Mouse (Mus musculus): ENCODE measurements around the gene Calm3. TPM values are rescaled to one million over a fixed set of nuclear protein-coding genes. Genes with fewer than 3 reads are reported as not detected.

The Calm3 gene
- total and polyA plus RNA-seq, 2 experiments from 2014 or later: 107 to 342 TPM

DNA sequence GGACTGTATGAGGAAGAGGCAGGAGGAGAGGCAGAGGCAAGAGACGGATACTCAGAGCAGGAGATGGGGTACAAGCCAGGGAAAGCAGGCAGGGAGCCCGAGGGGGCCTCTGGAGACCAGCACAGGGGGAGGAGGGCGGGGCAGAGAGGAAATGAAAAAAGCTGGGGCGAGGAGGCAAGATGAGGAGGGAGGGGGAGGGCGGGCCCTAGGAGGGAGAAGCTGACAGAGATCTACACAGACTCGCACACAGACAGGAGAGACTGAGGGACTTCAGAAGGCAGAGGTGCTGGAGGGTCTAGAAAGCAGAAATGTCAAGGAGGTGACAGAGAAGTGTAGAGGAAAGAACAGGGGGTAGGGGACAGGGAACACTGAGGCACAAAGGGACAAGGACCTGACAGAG lies 17.6 kb downstream of the Calm3 start, which contains the start of gene Ptgir:
TSS of gene Ptgir (plus strand) at position 210 of the 400 bp plus-strand sequence.
- DNase-seq (ENCODE audit: low spot score): no peak
- no peak for TF ChIP-seq EP300 (IDR thresholded peaks at IDR 0.05; ENCODE audit: low read depth)
- no peak for TF ChIP-seq CTCF (IDR thresholded peaks at IDR 0.05; ENCODE audit: low read depth)
- Histone ChIP-seq H3K27me3 (ENCODE audit: control insufficient read depth, insufficient read depth, low read length) (peaks cover 25% of the 10 kb centered on the region), H3K4me2 (ENCODE audit: low read depth, low read length) (peak within 1 kb of the TSS; percentile 45; the same call in 1 of the 2 replicates), H3K9ac (replicated peaks; ENCODE audit: low read depth, low read length) (no peak within 1 kb of the TSS), H3K4me3 (ENCODE audit: low read depth, low read length) (no peak within 1 kb of the TSS), H3K4me1 (ENCODE audit: control insufficient read depth, insufficient read depth) (peaks cover 15% of the 10 kb centered on the region), H3K27ac (ENCODE audit: low read depth) (peak within 1 kb of the TSS; percentile 53), H3K9me3 (replicated peaks; ENCODE audit: control insufficient read depth, low read length) (no peaks in the 10 kb centered on the region), H3K36me3 (replicated peaks; ENCODE audit: control insufficient read depth, insufficient read depth, low read length) (no peaks in the 10 kb centered on the region)
- ATAC-seq (ENCODE audit: insufficient read depth, low read depth): no peak
- 34% methylated on average over 6 of the region's 6 CpGs for WGBS

DNA sequence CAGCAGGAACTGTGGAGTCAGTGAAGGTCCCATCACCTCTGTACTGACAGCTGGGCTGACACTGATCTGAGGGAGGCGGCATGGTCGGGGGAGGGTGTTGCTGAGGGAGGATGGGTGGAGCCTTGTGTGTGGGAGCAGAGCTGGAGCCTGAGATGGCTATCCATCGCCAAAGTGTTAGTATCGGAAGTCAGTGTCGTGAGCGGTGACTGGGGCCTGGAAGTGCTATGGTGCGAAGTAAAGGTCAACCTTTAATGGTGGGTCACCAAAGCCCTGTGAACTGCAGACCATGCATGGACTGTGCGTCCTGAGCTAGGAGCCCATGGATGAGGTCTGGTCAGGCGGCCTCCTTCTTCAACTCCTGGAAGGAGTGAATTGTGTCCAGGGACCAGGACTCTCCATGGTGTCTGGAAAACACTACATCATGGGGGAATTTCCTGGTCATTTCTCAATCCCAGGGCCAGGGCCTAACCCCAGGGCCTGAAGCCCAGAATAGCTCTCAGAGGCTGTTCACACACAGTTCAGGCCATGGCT lies 18.4 kb downstream of the Calm3 start:
- TF ChIP-seq CTCF (IDR thresholded peaks at IDR 0.05; ENCODE audit: low read depth) (no peak), EP300 (IDR thresholded peaks at IDR 0.05; ENCODE audit: low read depth) (no peak)
- Histone ChIP-seq H3K4me1 (ENCODE audit: control insufficient read depth, insufficient read depth) (peaks cover 15% of the 10 kb centered on the region), H3K36me3 (replicated peaks; ENCODE audit: control insufficient read depth, insufficient read depth, low read length) (no peaks in the 10 kb centered on the region), H3K4me3 (ENCODE audit: low read depth, low read length) (no peak overlapping the region), H3K4me2 (ENCODE audit: low read depth, low read length) (no peak overlapping the region), H3K9ac (replicated peaks; ENCODE audit: low read depth, low read length) (no peak overlapping the region), H3K27ac (ENCODE audit: low read depth) (peak overlapping the region; percentile 53), H3K27me3 (ENCODE audit: control insufficient read depth, insufficient read depth, low read length) (peaks cover 26% of the 10 kb centered on the region), H3K9me3 (replicated peaks; ENCODE audit: control insufficient read depth, low read length) (no peaks in the 10 kb centered on the region)
- DNase-seq (ENCODE audit: low spot score) (no peak), ATAC-seq (ENCODE audit: insufficient read depth, low read depth) (no peak)
- 47% methylated on average over 9 of the region's 9 CpGs for WGBS

DNA sequence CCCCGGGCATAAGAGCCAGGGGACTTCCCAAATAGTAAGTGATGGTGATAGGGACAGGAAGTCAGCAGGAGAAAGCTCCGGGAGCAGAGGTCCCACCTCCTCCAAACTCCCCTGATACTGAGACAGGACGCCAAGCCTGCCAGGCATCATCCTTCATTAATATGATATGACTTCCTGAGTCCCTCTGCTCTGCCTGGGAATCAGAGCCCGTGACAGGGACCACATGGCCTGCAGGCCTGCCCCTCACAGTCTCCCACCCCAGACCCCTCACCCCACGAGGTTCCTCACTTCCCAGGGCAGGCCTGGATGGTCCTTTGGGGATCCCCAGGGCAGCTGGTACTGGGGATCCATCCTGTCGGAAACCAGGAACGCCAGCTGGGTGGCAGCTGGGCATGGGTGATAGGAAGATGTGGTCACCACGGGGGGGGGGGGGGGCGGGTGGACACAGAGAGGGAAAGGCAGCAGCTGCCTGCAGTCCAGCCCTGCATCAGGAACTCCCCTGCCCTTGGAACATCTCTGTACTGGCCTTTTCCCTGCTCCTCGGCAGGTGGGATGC lies 19.7 kb downstream of the Calm3 start:
- Histone ChIP-seq H3K4me1 (ENCODE audit: control insufficient read depth, insufficient read depth) (peaks cover 15% of the 10 kb centered on the region), H3K4me2 (ENCODE audit: low read depth, low read length) (no peak overlapping the region), H3K27me3 (ENCODE audit: control insufficient read depth, insufficient read depth, low read length) (peaks cover 24% of the 10 kb centered on the region), H3K9me3 (replicated peaks; ENCODE audit: control insufficient read depth, low read length) (no peaks in the 10 kb centered on the region), H3K36me3 (replicated peaks; ENCODE audit: control insufficient read depth, insufficient read depth, low read length) (no peaks in the 10 kb centered on the region), H3K4me3 (ENCODE audit: low read depth, low read length) (no peak overlapping the region), H3K27ac (ENCODE audit: low read depth) (no peak overlapping the region), H3K9ac (replicated peaks; ENCODE audit: low read depth, low read length) (no peak overlapping the region)
- WGBS: 39% methylated on average over 9 of the region's 10 CpGs
- no peak for TF ChIP-seq EP300 (IDR thresholded peaks at IDR 0.05; ENCODE audit: low read depth)
- TF ChIP-seq CTCF (IDR thresholded peaks at IDR 0.05; ENCODE audit: low read depth): no peak
- DNase-seq (ENCODE audit: low spot score) (no peak), ATAC-seq (ENCODE audit: insufficient read depth, low read depth) (no peak)

DNA sequence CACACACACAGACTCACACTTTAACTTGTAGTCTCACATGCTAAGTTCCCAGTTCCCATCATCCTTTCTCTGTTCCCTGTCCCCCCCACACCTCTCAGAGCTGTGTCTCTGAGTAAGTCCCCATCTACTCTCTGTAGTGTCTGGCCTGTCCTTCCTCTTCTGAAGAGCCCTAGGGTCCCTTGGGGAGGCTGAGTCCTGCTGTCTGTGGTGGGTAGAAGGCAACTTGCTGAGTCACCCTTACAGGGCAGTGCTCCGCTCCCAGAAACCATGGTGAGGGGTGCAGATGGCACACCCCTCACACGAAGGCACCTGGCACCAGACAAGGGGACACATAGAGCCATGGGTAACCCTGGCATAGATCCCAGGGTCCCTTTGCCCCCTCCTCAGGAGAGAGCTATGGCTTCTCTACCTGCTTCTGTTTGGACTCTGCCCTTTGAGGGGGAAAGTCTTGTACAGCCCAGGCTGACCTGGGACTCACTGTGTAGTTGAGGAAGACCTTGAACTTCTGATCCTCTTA lies 20.4 kb downstream of the Calm3 start:
- ATAC-seq (ENCODE audit: insufficient read depth, low read depth) (no peak), DNase-seq (ENCODE audit: low spot score) (no peak)
- Histone ChIP-seq H3K4me3 (ENCODE audit: low read depth, low read length) (no peak overlapping the region), H3K27ac (ENCODE audit: low read depth) (no peak overlapping the region), H3K9me3 (replicated peaks; ENCODE audit: control insufficient read depth, low read length) (no peaks in the 10 kb centered on the region), H3K4me2 (ENCODE audit: low read depth, low read length) (no peak overlapping the region), H3K4me1 (ENCODE audit: control insufficient read depth, insufficient read depth) (peaks cover 10% of the 10 kb centered on the region), H3K27me3 (ENCODE audit: control insufficient read depth, insufficient read depth, low read length) (peaks cover 22% of the 10 kb centered on the region), H3K36me3 (replicated peaks; ENCODE audit: control insufficient read depth, insufficient read depth, low read length) (no peaks in the 10 kb centered on the region), H3K9ac (replicated peaks; ENCODE audit: low read depth, low read length) (no peak overlapping the region)
- TF ChIP-seq EP300 (IDR thresholded peaks at IDR 0.05; ENCODE audit: low read depth) (no peak), CTCF (IDR thresholded peaks at IDR 0.05; ENCODE audit: low read depth) (no peak)
- 90% methylated on average over 2 of the region's 2 CpGs for WGBS

- no peak overlapping the region for H3K27ac ChIP-seq (ENCODE audit: low read depth)
- H3K4me3 ChIP-seq (ENCODE audit: low read depth, low read length): no peak overlapping the region
- TF ChIP-seq EP300 (IDR thresholded peaks at IDR 0.05; ENCODE audit: low read depth) (no peak), CTCF (IDR thresholded peaks at IDR 0.05; ENCODE audit: low read depth) (no peak)
- H3K9me3 ChIP-seq (replicated peaks; ENCODE audit: control insufficient read depth, low read length): no peaks in the 10 kb centered on the region
- ATAC-seq (ENCODE audit: insufficient read depth, low read depth) (no peak), DNase-seq (ENCODE audit: low spot score) (no peak)
- no peak overlapping the region for H3K4me2 ChIP-seq (ENCODE audit: low read depth, low read length)
- no peaks in the 10 kb centered on the region for H3K4me1 ChIP-seq (ENCODE audit: control insufficient read depth, insufficient read depth)
- 33% methylated on average over 5 of the region's 5 CpGs for WGBS
- peaks cover 25% of the 10 kb centered on the region for H3K27me3 ChIP-seq (ENCODE audit: control insufficient read depth, insufficient read depth, low read length)
- no peaks in the 10 kb centered on the region for H3K36me3 ChIP-seq (replicated peaks; ENCODE audit: control insufficient read depth, insufficient read depth, low read length)
- no peak overlapping the region for H3K9ac ChIP-seq (replicated peaks; ENCODE audit: low read depth, low read length)
Observed at GRCm38 (mm10) chr7:16900526-16900925, 23.4 kb downstream of the Calm3 start.

Measured in heart, postnatal 0 days (tissue).